In the genomic region with DNA sequence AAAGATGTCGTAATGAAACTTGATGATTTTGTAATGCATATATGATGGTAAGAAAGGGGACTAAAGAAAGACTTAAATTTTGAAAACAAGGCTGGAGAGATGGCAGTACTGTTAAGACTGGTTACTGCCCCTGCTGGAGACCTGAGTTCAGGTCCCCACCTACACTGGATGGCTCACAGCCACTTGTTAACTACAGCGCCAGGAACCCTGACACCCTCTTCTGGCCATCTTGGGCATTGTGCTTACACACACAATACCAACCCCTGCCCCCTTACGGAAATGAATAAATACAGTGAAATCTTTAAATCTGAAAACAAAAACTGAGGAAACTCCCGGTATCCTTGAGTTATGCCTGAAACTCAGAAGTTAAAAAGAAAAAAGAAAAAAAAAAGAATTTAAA, we compare ENCODE assay signal across 8 mouse cellular contexts.
DNase-seq lines count a peak whose midpoint lies in the region; ATAC-seq and TF ChIP-seq lines count a peak whose summit lies in the region.

No protein-coding gene starts in this region.

- no peak overlapping the region for H3K9ac ChIP-seq in stomach, postnatal 0 days (ENCODE audit: low read length)

- no peak for TF ChIP-seq POLR2A in thymus, adult 2 months (IDR thresholded peaks at IDR 0.05; ENCODE audit: control insufficient read depth, extremely low read depth, insufficient read depth, low read length, poor library complexity)

- no peak for TF ChIP-seq EP300 in stomach, postnatal 0 days (optimal IDR thresholded peaks at IDR 0.05)

- no peaks in the 10 kb centered on the region for H3K27me3 ChIP-seq in thymus, adult 2 months (ENCODE audit: control insufficient read depth, insufficient read depth, low read length)
- H3K27me3 ChIP-seq in stomach, postnatal 0 days (ENCODE audit: control insufficient read depth, insufficient read depth, low read length) = no peaks in the 10 kb centered on the region

- H3K4me1 ChIP-seq in thymus, adult 2 months (replicated peaks; ENCODE audit: control insufficient read depth, insufficient read depth, low read length) = no peaks in the 10 kb centered on the region
- H3K4me1 ChIP-seq in stomach, postnatal 0 days (replicated peaks; ENCODE audit: control insufficient read depth, insufficient read depth) = no peaks in the 10 kb centered on the region

- TF ChIP-seq CTCF in thymus, adult 2 months (IDR thresholded peaks at IDR 0.05; ENCODE audit: borderline replicate concordance, control insufficient read depth, extremely low read depth, insufficient read depth, low read length, poor library complexity) = no peak
- peak; percentile 60 for TF ChIP-seq CTCF in stomach, postnatal 0 days (IDR thresholded peaks at IDR 0.05; ENCODE audit: low read depth)

- H3K4me2 ChIP-seq in stomach, postnatal 0 days (replicated peaks; ENCODE audit: low read depth) = no peak overlapping the region

- no peak overlapping the region for H3K27ac ChIP-seq in thymus, adult 2 months (ENCODE audit: control insufficient read depth, insufficient read depth, low read length)
- no peak overlapping the region for H3K27ac ChIP-seq in stomach, postnatal 0 days (replicated peaks)

- no peaks in the 10 kb centered on the region for H3K9me3 ChIP-seq in stomach, postnatal 0 days (ENCODE audit: control insufficient read depth, low read length)

- ATAC-seq in stomach, postnatal 0 days (ENCODE audit: low FRiP score, low TSS enrichment) = no peak

- 80% methylated on average over 4 of the region's 4 CpGs for WGBS in thymus, adult 2 months
- WGBS in stomach, postnatal 0 days = 78% methylated on average over 4 of the region's 4 CpGs

- no peak overlapping the region for H3K4me3 ChIP-seq in thymus, adult 2 months (ENCODE audit: control insufficient read depth, insufficient read depth, low read length)
- H3K4me3 ChIP-seq in stomach, postnatal 0 days (ENCODE audit: low read depth, low read length) = no peak overlapping the region

- no peaks in the 10 kb centered on the region for H3K36me3 ChIP-seq in thymus, adult 2 months (ENCODE audit: control insufficient read depth, insufficient read depth, low read length)
- H3K36me3 ChIP-seq in stomach, postnatal 0 days (ENCODE audit: control insufficient read depth, insufficient read depth, low read length) = no peaks in the 10 kb centered on the region

- peak; percentile 13 for DNase-seq in heart, adult 8-10 months (ENCODE audit: low spot score)
- DNase-seq in heart, postnatal 4 days = no peak
- DNase-seq in thymus, adult 2 months = peak; percentile 11
- no peak for DNase-seq in thymus, postnatal 10 days (ENCODE audit: low spot score in 2 of 2)
- DNase-seq in cerebellum, adult 9-11 months = peak; percentile 33
- no peak for DNase-seq in stomach, postnatal 0 days (ENCODE audit: low spot score)
- DNase-seq in ovary, adult 18-20 months (ENCODE audit: low spot score) = no peak
- DNase-seq in urinary bladder, adult 2 months (ENCODE audit: low spot score) = no peak

Comparison
In these comparisons a context has a peak if more than half of its experiments do, and no peak if none do; other contexts are left out.
1. DNase-seq: peak in heart, adult 8-10 months (single experiment), thymus, adult 2 months (single experiment) and cerebellum, adult 9-11 months (single experiment); none in heart, postnatal 4 days (single experiment), thymus, postnatal 10 days (0 of 2), stomach, postnatal 0 days (single experiment), ovary, adult 18-20 months (single experiment) and urinary bladder, adult 2 months (single experiment).